Mouse (Mus musculus): ENCODE measurements around the gene Hic1.

DNA sequence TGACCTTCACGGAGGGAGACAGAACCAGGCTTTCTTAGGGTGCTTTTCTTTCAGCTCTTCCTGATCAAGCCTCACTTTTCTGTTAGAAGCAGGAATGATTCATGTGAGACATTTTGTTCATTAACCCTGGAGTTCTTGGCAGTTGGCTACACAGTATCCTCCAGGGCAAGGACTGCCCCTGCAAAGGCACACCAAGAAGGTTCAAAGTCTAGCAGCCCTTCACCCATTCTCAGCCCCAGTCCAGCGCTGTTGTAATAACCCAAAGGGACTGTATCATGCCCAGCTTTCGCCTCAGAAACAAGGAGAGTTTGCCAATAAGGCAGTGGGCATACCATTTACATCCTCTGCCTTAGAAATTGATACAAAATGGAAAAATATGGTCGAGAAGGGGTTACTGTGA lies 34.0 kb downstream of the Hic1 start:
- TF ChIP-seq CTCF (IDR thresholded peaks at IDR 0.05; ENCODE audit: low read depth) (no peak), EP300 (IDR thresholded peaks at IDR 0.05; ENCODE audit: low read depth) (no peak)
